Mouse (Mus musculus) MEL (cell line): ENCODE measurements around the gene Tex261. TPM values are rescaled to one million over a fixed set of nuclear protein-coding genes. Genes with fewer than 3 reads are reported as not detected.

ENCODE experiments used
- DNase-seq: peaks from one replicate; pipeline ENCODE4 v3.0.0; 2011; ENCODE audit warnings: low read depth, low spot score
- H3K27ac ChIP-seq: 2 replicates; pipeline ENCODE4 v1.5.1; 2012; ENCODE audit warnings: low read depth, mild to moderate bottlenecking, control low read depth, low read length, moderate library complexity; ENCODE audit not compliant: control insufficient read depth
- H3K27me3 ChIP-seq, 2 experiments: fragments of 150-350 bp in 1 of 2; sonication (generic) in 1 of 2; 2 replicates each; pipeline ENCODE4 v1.6.1; 2012; ENCODE audit warnings: low read length in 2 of 2, mild to moderate bottlenecking in 2 of 2, improper control_type of control experiment in 1 of 2, moderate library complexity in 1 of 2; ENCODE audit not compliant: insufficient read depth in 2 of 2, control insufficient read depth in 1 of 2
- H3K36me3 ChIP-seq, 2 experiments: 2 replicates each; pipeline ENCODE4 v1.6.1; 2012 to 2014; ENCODE audit warnings: low read length in 2 of 2, improper control_type of control experiment in 1 of 2, inconsistent platforms in 1 of 2, mild to moderate bottlenecking in 1 of 2; ENCODE audit not compliant: insufficient read depth in 2 of 2, control insufficient read depth in 1 of 2
- H3K4me1 ChIP-seq, 2 experiments: fragments of 150-350 bp in 1 of 2; sonication (generic) in 1 of 2; 2 replicates each; pipeline ENCODE4 v1.6.1; 2012; ENCODE audit warnings: low read length in 2 of 2, improper control_type of control experiment in 1 of 2, mild to moderate bottlenecking in 1 of 2; ENCODE audit not compliant: insufficient read depth in 2 of 2, control insufficient read depth in 1 of 2
- H3K4me3 ChIP-seq, 2 experiments: fragments of 150-350 bp in 1 of 2; sonication (generic) in 1 of 2; 2 replicates each; pipeline ENCODE4 v1.5.1; 2012; ENCODE audit warnings: low read depth in 2 of 2, low read length in 2 of 2, mild to moderate bottlenecking in 2 of 2, moderate library complexity in 2 of 2, control low read depth in 1 of 2, improper control_type of control experiment in 1 of 2; ENCODE audit not compliant: control insufficient read depth in 1 of 2, insufficient read depth in 1 of 2
- H3K79me2 ChIP-seq: 2 replicates; pipeline ENCODE4 v1.6.1; 2012; ENCODE audit warnings: mild to moderate bottlenecking, low read length, moderate library complexity; ENCODE audit not compliant: control insufficient read depth, poor library complexity, insufficient read depth
- H3K9ac ChIP-seq: 2 replicates; pipeline ENCODE4 v1.6.1; 2012; ENCODE audit warnings: low read depth, mild to moderate bottlenecking, control low read depth, low read length, moderate library complexity; ENCODE audit not compliant: control insufficient read depth, poor library complexity, severe bottlenecking
- H3K9me3 ChIP-seq: fragments of 150-350 bp; sonication (generic); replicated peaks from 2 replicates; pipeline ENCODE4 v1.6.1; 2012; ENCODE audit warnings: mild to moderate bottlenecking, low read length, improper control_type of control experiment, moderate library complexity; ENCODE audit not compliant: insufficient read depth
- CTCF ChIP-seq, 3 experiments: IDR thresholded peaks in 2 of 3; conservative IDR thresholded peaks in 1 of 3; 2 replicates each; pipeline ENCODE4 v1.5.1; 2011 to 2012; ENCODE audit warnings: low read length in 3 of 3, low read depth in 2 of 3, mild to moderate bottlenecking in 2 of 3, improper control_type of control experiment in 1 of 3, inconsistent platforms in 1 of 3, mixed read lengths in 1 of 3, moderate library complexity in 1 of 3; ENCODE audit not compliant: control insufficient read depth in 1 of 3, insufficient read depth in 1 of 3, poor library complexity in 1 of 3, severe bottlenecking in 1 of 3
- ETS1 ChIP-seq: IDR thresholded peaks from 2 replicates; pipeline ENCODE4 v1.6.1; 2012; ENCODE audit warnings: low read depth, mild to moderate bottlenecking, inconsistent platforms, low read length, improper control_type of control experiment, moderate library complexity
- MAZ ChIP-seq: IDR thresholded peaks from 2 replicates; pipeline ENCODE4 v1.6.1; 2012; ENCODE audit warnings: low read depth, mild to moderate bottlenecking, inconsistent platforms, low read length, improper control_type of control experiment
- MEF2A ChIP-seq: IDR thresholded peaks from 2 replicates; pipeline ENCODE4 v1.6.1; 2014; ENCODE audit warnings: low read depth, mild to moderate bottlenecking, inconsistent platforms, low read length, improper control_type of control experiment; ENCODE audit not compliant: poor library complexity, insufficient replicate concordance, severe bottlenecking; ENCODE audit errors: extremely low read depth
- MXI1 ChIP-seq: IDR thresholded peaks from 2 replicates; pipeline ENCODE4 v1.6.1; 2011; ENCODE audit warnings: mild to moderate bottlenecking, low read depth, low read length, improper control_type of control experiment
- MYB ChIP-seq: IDR thresholded peaks from 2 replicates; pipeline ENCODE4 v1.6.1; 2011; ENCODE audit warnings: mild to moderate bottlenecking, low read depth, low read length, improper control_type of control experiment
- MYC ChIP-seq: IDR thresholded peaks from 2 replicates; pipeline ENCODE4 v1.6.1; 2011; ENCODE audit warnings: low read depth, mild to moderate bottlenecking, low read length, improper control_type of control experiment, moderate library complexity
- RAD21 ChIP-seq: IDR thresholded peaks from 2 replicates; pipeline ENCODE4 v1.6.1; 2011; ENCODE audit warnings: mild to moderate bottlenecking, low read depth, low read length, improper control_type of control experiment
- SIN3A ChIP-seq: IDR thresholded peaks from 2 replicates; pipeline ENCODE4 v1.6.1; 2012; ENCODE audit warnings: low read length, improper control_type of control experiment, inconsistent platforms
- SMC3 ChIP-seq: IDR thresholded peaks from 2 replicates; pipeline ENCODE4 v1.6.1; 2011; ENCODE audit warnings: low read depth, low read length, improper control_type of control experiment
- USF1 ChIP-seq: IDR thresholded peaks from 2 replicates; pipeline ENCODE4 v1.6.1; 2014; ENCODE audit warnings: low read depth, mild to moderate bottlenecking, inconsistent platforms, low read length, improper control_type of control experiment, moderate library complexity
- polyA plus RNA-seq, 2 experiments: library from polyadenylated mRNA; stranded (reverse) in 1 of 2; unstranded in 1 of 2; fragments of >175 nt in 1 of 2; fragments of >200 nt in 1 of 2; gene quantifications; 2 replicates each; pipeline versions ENCODE4 v1.2.1 to v1.2.4; 2012; ENCODE audit warnings: low replicate concordance in 2 of 2, low read depth in 1 of 2; ENCODE audit not compliant: insufficient read length in 2 of 2, insufficient read depth in 1 of 2, missing spikeins in 1 of 2
- total RNA-seq: library from RNA; depleted of rRNA; stranded (reverse); fragments of 300-350 nt; gene quantifications from 2 replicates; pipeline ENCODE4 v1.2.3, GENCODE M21; 2012; rRNA removed

The Tex261 gene
- total and polyA plus RNA-seq, 3 experiments = 56.2 to 104 TPM; not detected in 1

DNA sequence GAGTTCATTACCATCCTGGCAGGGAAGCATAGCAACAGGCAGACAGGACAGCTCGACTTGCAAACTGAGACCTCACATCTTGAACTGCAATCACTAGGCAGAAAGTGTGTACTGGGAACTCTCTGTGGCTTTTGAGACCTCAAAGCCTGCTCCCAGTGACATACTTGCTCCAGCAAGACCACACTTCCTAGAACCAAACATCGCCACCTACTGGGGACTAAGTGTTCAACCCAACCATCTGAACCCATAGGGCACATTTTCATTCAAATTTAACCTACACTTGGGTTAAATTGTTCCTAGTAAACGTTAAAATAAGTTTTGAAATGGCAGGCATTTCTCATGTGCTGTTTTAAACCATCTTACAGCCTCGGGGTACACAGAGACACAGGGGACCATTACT is 48.4 kb downstream of the Tex261 start:
- Histone ChIP-seq H3K36me3 (no peaks in the 10 kb centered on the region), H3K27ac (no peak overlapping the region), H3K27me3 (peaks cover 0 to 2% of the 10 kb centered on the region in 2 experiments; a peak in 3 of 4 replicates)
- TF ChIP-seq SMC3 (peak; percentile 50), RAD21 (peak; percentile 29), MYB (no peak), SIN3A (no peak), CTCF (IDR thresholded peaks at IDR 0.05 in 2 of 3, conservative IDR thresholded peaks at IDR 0.05 in 1 of 3; ENCODE audit: control insufficient read depth in 1 of 3, insufficient read depth in 1 of 3, low read depth in 2 of 3, low read length in 3 of 3, poor library complexity in 1 of 3, severe bottlenecking in 1 of 3) (peak; percentile 47 to 69 (median 64)), MXI1 (no peak)
- TF ChIP-seq, all 39 proteins: peak for 3
- H3K79me2 ChIP-seq = no peaks in the 10 kb centered on the region
- no peaks in the 10 kb centered on the region for H3K4me1 ChIP-seq
- DNase-seq = peak; percentile 73
- H3K9me3 ChIP-seq = no peaks in the 10 kb centered on the region
- no peak overlapping the region for H3K9ac ChIP-seq
- H3K4me3 ChIP-seq = no peak overlapping the region

DNA sequence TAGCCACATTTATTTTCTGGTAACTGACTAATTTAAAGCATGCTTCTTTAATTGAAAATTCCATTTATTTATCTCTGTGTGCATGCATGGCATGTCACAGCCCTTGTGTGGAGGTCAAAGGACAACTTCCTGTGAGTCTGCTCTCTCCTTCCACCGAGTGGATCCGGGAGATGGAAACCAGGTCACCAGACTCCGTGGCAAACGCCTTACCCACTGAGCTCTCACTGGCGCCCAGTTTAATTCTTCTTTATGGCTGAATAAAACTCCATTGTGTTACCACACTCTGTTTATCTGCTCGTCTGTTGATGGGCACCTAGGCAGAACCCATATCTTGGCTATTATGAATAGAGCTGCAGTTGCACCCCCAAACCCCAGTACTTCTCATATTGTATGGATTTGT is 53.1 kb downstream of the Tex261 start:
- H3K36me3 ChIP-seq = no peaks in the 10 kb centered on the region
- no peaks in the 10 kb centered on the region for H3K79me2 ChIP-seq
- peaks cover 0 to 4% of the 10 kb centered on the region in 2 experiments; a peak in 3 of 4 replicates for H3K27me3 ChIP-seq
- no peak overlapping the region for H3K4me3 ChIP-seq
- H3K9ac ChIP-seq = no peak overlapping the region
- DNase-seq = no peak
- no peak overlapping the region for H3K27ac ChIP-seq
- no peaks in the 10 kb centered on the region for H3K4me1 ChIP-seq
- no peak for TF ChIP-seq MAZ
- no peak for TF ChIP-seq USF1
- TF ChIP-seq MEF2A = no peak
- TF ChIP-seq CTCF (IDR thresholded peaks at IDR 0.05 in 2 of 3, conservative IDR thresholded peaks at IDR 0.05 in 1 of 3; ENCODE audit: control insufficient read depth in 1 of 3, insufficient read depth in 1 of 3, low read depth in 2 of 3, low read length in 3 of 3, poor library complexity in 1 of 3, severe bottlenecking in 1 of 3) = no peak
- TF ChIP-seq MYC = no peak
- TF ChIP-seq SMC3 = no peak
- no peak for TF ChIP-seq ETS1
- no peak for TF ChIP-seq SIN3A
- TF ChIP-seq, all 39 proteins: peak for 0
- no peaks in the 10 kb centered on the region for H3K9me3 ChIP-seq

Other genes with a start within 250 kb of the Tex261 start
- gene Actg2, start 239.5 kb downstream of the Tex261 start, total RNA-seq = 0.27 TPM in 1 of 2 replicates, not detected in the other
- gene Actg2, start 239.5 kb downstream of the Tex261 start, polyA plus RNA-seq = under 1 TPM in 1 of 2 experiments, not detected in 1; 0.07 TPM
- 4.0 and 4.8 TPM in 2 replicates for gene Stambp, start 203.1 kb downstream of the Tex261 start, total RNA-seq
- gene Stambp, start 203.1 kb downstream of the Tex261 start, polyA plus RNA-seq = 10 to 100 TPM in 1 of 2 experiments, not detected in 1; 18.3 TPM
- gene Clec4f, start 119.6 kb downstream of the Tex261 start, total RNA-seq = not detected in 2 replicates
- not detected for gene Clec4f, start 119.6 kb downstream of the Tex261 start, polyA plus RNA-seq
- gene Cd207, start 98.0 kb downstream of the Tex261 start, total RNA-seq = not detected in 2 replicates
- gene Cd207, start 98.0 kb downstream of the Tex261 start, polyA plus RNA-seq = not detected
- 0.39 and 0.46 TPM in 2 replicates for gene Vax2, start 64.5 kb downstream of the Tex261 start, total RNA-seq
- 1 to 10 TPM in 1 of 2 experiments, not detected in 1; 3.2 TPM for gene Vax2, start 64.5 kb downstream of the Tex261 start, polyA plus RNA-seq
- not detected in 2 replicates for gene Atp6v1b1, start 32.8 kb downstream of the Tex261 start, total RNA-seq
- gene Atp6v1b1, start 32.8 kb downstream of the Tex261 start, polyA plus RNA-seq = under 1 TPM in 1 of 2 experiments, not detected in 1; 0.08 TPM
- gene Ankrd53, start 13.2 kb downstream of the Tex261 start, total RNA-seq = not detected in 2 replicates
- under 1 TPM in 1 of 2 experiments, not detected in 1; 0.67 TPM for gene Ankrd53, start 13.2 kb downstream of the Tex261 start, polyA plus RNA-seq
- gene Nagk, start 19.2 kb upstream of the Tex261 start, total RNA-seq = 3.6 and 5.0 TPM in 2 replicates
- gene Nagk, start 19.2 kb upstream of the Tex261 start, polyA plus RNA-seq = 1 to 10 TPM in 1 of 2 experiments, not detected in 1; 6.3 TPM
- gene Paip2b, start 55.9 kb upstream of the Tex261 start, total RNA-seq = 16.0 and 21.0 TPM in 2 replicates
- 10 to 100 TPM in 1 of 2 experiments, not detected in 1; 18.4 TPM for gene Paip2b, start 55.9 kb upstream of the Tex261 start, polyA plus RNA-seq
- 50.1 and 53.0 TPM in 2 replicates for gene Zfp638, start 91.3 kb upstream of the Tex261 start, total RNA-seq
- gene Zfp638, start 91.3 kb upstream of the Tex261 start, polyA plus RNA-seq = 10 to 100 TPM; 61.2 to 69.0 TPM
- gene Dysf, start 232.8 kb upstream of the Tex261 start, total RNA-seq = not detected in 2 replicates
- gene Dysf, start 232.8 kb upstream of the Tex261 start, polyA plus RNA-seq = not detected